ENCODE assay signal across 9 mouse cellular contexts in genomic region chr5:124024677-124025076, GRCm38 (mm10). TPM values are rescaled to one million over a fixed set of nuclear protein-coding genes. Genes with fewer than 3 reads are reported as not detected.
DNase-seq lines count a peak whose midpoint lies in the region; ATAC-seq lines count a peak whose summit lies in the region.
"Had no signal": no experiment of that assay in that cellular context is flagged by ENCODE, and none has a peak within 500 bp of the region (broad histone marks: within the 10 kb centered on the region; RNA-seq: fewer than 3 reads in every experiment).

No protein-coding gene starts in this region.

- H3K27me3 ChIP-seq in forebrain, embryonic 14.5 days (replicated peaks; ENCODE audit: control insufficient read depth, insufficient read depth, low read length), result no peaks in the 10 kb centered on the region
- H3K27me3 ChIP-seq in megakaryocyte, embryonic 14.5 days (replicated peaks), result no peaks in the 10 kb centered on the region

- peaks cover 23% of the 10 kb centered on the region for H3K36me3 ChIP-seq in forebrain, embryonic 14.5 days (ENCODE audit: control insufficient read depth, insufficient read depth, low read length)
- peaks cover 93% of the 10 kb centered on the region for H3K36me3 ChIP-seq in megakaryocyte, embryonic 14.5 days (replicated peaks; ENCODE audit: low read length)

- no peak overlapping the region for H3K27ac ChIP-seq in forebrain, embryonic 14.5 days (ENCODE audit: low read depth, low read length)

- intact Hi-C loops in left cerebral cortex, postnatal 10 days (cut with DNase I), result no loop called here

- peak overlapping the region; percentile 29; the same call in 1 of the 2 replicates for H3K9ac ChIP-seq in forebrain, embryonic 14.5 days (ENCODE audit: low read length)

- ATAC-seq in forebrain, embryonic 14.5 days, result no peak

- H3K4me2 ChIP-seq in forebrain, embryonic 14.5 days (ENCODE audit: low read length), result no peak overlapping the region

- DNase-seq in embryo, embryonic 11 days, result peak; percentile 28
- DNase-seq in embryo, embryonic 9.5 days (ENCODE audit: extremely low spot score), result no peak
- DNase-seq in adrenal gland, adult 8-10 months, result peak; percentile 83
- DNase-seq in forebrain, embryonic 14.5 days (ENCODE audit: low spot score), result no peak
- no peak for DNase-seq in testis, postnatal 10 days (ENCODE audit: low spot score)
- no peak for DNase-seq in ovary, postnatal 10 days (ENCODE audit: low spot score)
- no peak for DNase-seq in left cerebral cortex, postnatal 10 days (ENCODE audit: extremely low spot score in 1 of 2, low spot score in 2 of 2)
- DNase-seq: right cerebral cortex, postnatal 25 days had no signal

- H3K4me1 ChIP-seq in forebrain, embryonic 14.5 days (ENCODE audit: control insufficient read depth, insufficient read depth, low read length), result peaks cover 52% of the 10 kb centered on the region
- H3K4me1 ChIP-seq in megakaryocyte, embryonic 14.5 days, result peaks cover 100% of the 10 kb centered on the region

- no peak overlapping the region for H3K4me3 ChIP-seq in forebrain, embryonic 14.5 days (ENCODE audit: low read depth, low read length)
- H3K4me3 ChIP-seq in megakaryocyte, embryonic 14.5 days (replicated peaks), result peak overlapping the region; percentile 85

- 81% methylated on average over 6 of the region's 6 CpGs for WGBS in forebrain, embryonic 14.5 days

- H3K9me3 ChIP-seq in forebrain, embryonic 14.5 days (replicated peaks; ENCODE audit: control insufficient read depth, low read length), result no peaks in the 10 kb centered on the region
- H3K9me3 ChIP-seq in megakaryocyte, embryonic 14.5 days, result no peaks in the 10 kb centered on the region

RNA-seq across cellular contexts. Expression of gene Vps37b, which starts 7.4 kb away (rescaled TPM):
- total RNA-seq in adrenal gland, adult 8-10 months (2022), result 100 to 1,000 TPM in 1 of 4 experiments, 10 to 100 TPM in 3; 76.1 to 101 (median 91.9) TPM
- 70.5 and 86.6 TPM in 2 replicates for polyA plus RNA-seq in forebrain, embryonic 14.5 days (2014; fragmentation: Nextera tagmentation; extraction: Ambion mirVana)
- polyA plus RNA-seq in megakaryocyte, embryonic 14.5 days (2012; ENCODE audit: insufficient read depth, low replicate concordance), result 437 and 1,468 TPM in 2 replicates
- total RNA-seq in left cerebral cortex, postnatal 10 days (2021), result 10 to 100 TPM; 42.5 to 42.6 TPM

RNA-seq across cellular contexts. Expression of gene Hip1r, which starts 51.2 kb away (rescaled TPM):
- 10 to 100 TPM; 13.2 to 29.8 (median 22.8) TPM for total RNA-seq in adrenal gland, adult 8-10 months (2022)
- polyA plus RNA-seq in forebrain, embryonic 14.5 days (2014; fragmentation: Nextera tagmentation; extraction: Ambion mirVana), result 12.4 and 27.1 TPM in 2 replicates
- 5.4 and 11.0 TPM in 2 replicates for polyA plus RNA-seq in megakaryocyte, embryonic 14.5 days (2012; ENCODE audit: insufficient read depth, low replicate concordance)
- total RNA-seq in left cerebral cortex, postnatal 10 days (2021), result 10 to 100 TPM; 82.4 to 93.4 TPM

Comparison
In these comparisons a context has a peak if more than half of its experiments do, and no peak if none do; other contexts are left out.
1. DNase-seq: peak in embryo, embryonic 11 days (single experiment) and adrenal gland, adult 8-10 months (single experiment); none in embryo, embryonic 9.5 days (single experiment), forebrain, embryonic 14.5 days (single experiment), testis, postnatal 10 days (single experiment), ovary, postnatal 10 days (single experiment) and left cerebral cortex, postnatal 10 days (0 of 2).